Mouse (Mus musculus) embryonic facial prominence, embryonic 11.5 days (tissue): ENCODE results near the gene Cbfb. TPM values are rescaled to one million over a fixed set of nuclear protein-coding genes. Genes with fewer than 3 reads are reported as not detected.

Source experiments
- ATAC-seq: fragments of 200-750 bp; cut with Nextera tagmentation; replicated peaks from 2 replicates; pipeline ENCODE4 v1.8.0; 2017; ENCODE audit warnings: low read depth; ENCODE audit not compliant: insufficient number of reproducible peaks, low FRiP score, low TSS enrichment
- DNase-seq: peaks from one replicate; pipeline ENCODE4 v3.0.0-alpha.2; 2015; ENCODE audit warnings: low spot score
- H3K27ac ChIP-seq: fragments of 300-500 bp; sonication (generic); replicated peaks from 2 replicates; pipeline ENCODE4 v1.5.1; 2014; ENCODE audit warnings: mild to moderate bottlenecking, low read depth, low read length, control low read depth
- H3K27me3 ChIP-seq: fragments of 300-500 bp; sonication (generic); 2 replicates; pipeline ENCODE4 v1.6.1; 2014; ENCODE audit warnings: mild to moderate bottlenecking, low read length, moderate library complexity, mixed read lengths; ENCODE audit not compliant: control insufficient read depth, insufficient read depth
- H3K36me3 ChIP-seq: fragments of 300-500 bp; sonication (generic); replicated peaks from 2 replicates; pipeline ENCODE4 v1.6.1; 2014; ENCODE audit warnings: low read depth, mild to moderate bottlenecking, low read length, moderate library complexity, mixed read lengths; ENCODE audit not compliant: control insufficient read depth, insufficient read depth
- H3K4me1 ChIP-seq: fragments of 300-500 bp; sonication (generic); 2 replicates; pipeline ENCODE4 v1.6.1; 2014; ENCODE audit warnings: low read length, mixed read lengths; ENCODE audit not compliant: control insufficient read depth, insufficient read depth
- H3K4me2 ChIP-seq: fragments of 300-500 bp; sonication (generic); 2 replicates; pipeline ENCODE4 v1.6.1; 2014; ENCODE audit warnings: low read depth, mild to moderate bottlenecking, control low read depth, low read length, moderate library complexity
- H3K4me3 ChIP-seq: fragments of 300-500 bp; sonication (generic); 2 replicates; pipeline ENCODE4 v1.5.1; 2014; ENCODE audit warnings: low read depth, low read length, control low read depth
- H3K9ac ChIP-seq: fragments of 300-500 bp; sonication (generic); replicated peaks from 2 replicates; pipeline ENCODE4 v1.6.1; 2014; ENCODE audit warnings: mild to moderate bottlenecking, control low read depth, low read length
- H3K9me3 ChIP-seq: fragments of 300-500 bp; sonication (generic); replicated peaks from 2 replicates; pipeline ENCODE4 v1.6.1; 2016; ENCODE audit warnings: mild to moderate bottlenecking, low read length, inconsistent platforms, mixed read lengths; ENCODE audit not compliant: control insufficient read depth
- WGBS: fragments of 180-500 bp; shearing (Covaris S2); extraction: QIAGEN DNeasy Blood & Tissue Kit; methylation state at CpG from one replicate; pipeline ENCODE4 v1.1.7; 2014; 5-methylcytosine and 5-hydroxymethylcytosine counted together
- polyA plus RNA-seq: library from polyadenylated mRNA; unstranded; fragments of >200 nt; fragmentation: Nextera tagmentation; extraction: Ambion mirVana; gene quantifications from 2 replicates; pipeline ENCODE4 v1.2.1, GENCODE M21; 2014

Gene Cbfb
- polyA plus RNA-seq, 1 experiment from 2014 or later, result 139 TPM

DNA sequence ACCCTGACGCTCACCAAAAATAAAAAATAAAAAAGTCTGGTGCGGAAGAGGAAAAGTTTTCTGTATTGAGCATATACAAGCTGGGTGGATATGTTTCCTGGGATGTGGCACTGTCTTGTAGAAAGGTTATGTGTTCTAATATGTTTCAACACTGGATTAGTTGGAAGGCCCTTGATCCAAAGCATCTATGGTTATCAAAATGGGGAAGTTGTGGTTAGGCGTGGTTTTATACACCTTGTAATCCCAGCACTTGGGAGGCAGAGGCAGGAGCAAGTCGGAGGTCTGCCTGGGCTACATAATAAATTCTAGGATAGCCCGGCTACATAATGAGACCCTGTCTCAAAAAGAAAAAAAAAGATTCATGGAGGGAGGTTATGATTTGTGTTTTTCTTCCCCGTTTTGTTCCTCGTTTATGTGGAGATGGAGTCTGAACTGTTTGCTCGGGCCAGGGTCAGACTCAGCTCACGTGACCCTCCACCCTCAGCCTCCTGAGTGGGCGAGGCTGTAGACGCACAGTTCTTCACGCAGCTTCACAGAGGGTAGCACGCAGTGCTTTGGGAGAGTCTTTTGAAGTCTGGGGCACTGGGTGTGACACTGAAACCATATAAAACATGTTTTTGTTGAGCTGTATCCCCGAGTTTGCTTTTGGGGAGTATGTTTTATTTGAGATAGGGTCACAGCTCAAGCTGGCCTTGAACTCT, 67.1 kb downstream of the Cbfb start:
- Histone ChIP-seq H3K27ac (no peak overlapping the region), H3K4me3 (no peak overlapping the region), H3K4me2 (no peak overlapping the region), H3K36me3 (no peaks in the 10 kb centered on the region; the same call in none of the 2 replicates), H3K4me1 (no peaks in the 10 kb centered on the region), H3K9me3 (no peaks in the 10 kb centered on the region), H3K27me3 (no peaks in the 10 kb centered on the region), H3K9ac (no peak overlapping the region)
- DNase-seq (no peak), ATAC-seq (no peak)
- WGBS, result 90% methylated on average over 14 of the region's 14 CpGs

GRCm38 (mm10) chr8:105241016-105241415, 70.5 kb downstream of the Cbfb start:
- no peaks in the 10 kb centered on the region for H3K9me3 ChIP-seq
- no peak overlapping the region for H3K27ac ChIP-seq
- ATAC-seq (no peak), DNase-seq (no peak)
- no peaks in the 10 kb centered on the region; the same call in none of the 2 replicates for H3K36me3 ChIP-seq
- no peak overlapping the region for H3K9ac ChIP-seq
- H3K4me1 ChIP-seq, result no peaks in the 10 kb centered on the region
- 98% methylated on average over 7 of the region's 7 CpGs for WGBS
- no peak overlapping the region for H3K4me3 ChIP-seq
- H3K4me2 ChIP-seq, result no peak overlapping the region
- no peaks in the 10 kb centered on the region for H3K27me3 ChIP-seq

DNA sequence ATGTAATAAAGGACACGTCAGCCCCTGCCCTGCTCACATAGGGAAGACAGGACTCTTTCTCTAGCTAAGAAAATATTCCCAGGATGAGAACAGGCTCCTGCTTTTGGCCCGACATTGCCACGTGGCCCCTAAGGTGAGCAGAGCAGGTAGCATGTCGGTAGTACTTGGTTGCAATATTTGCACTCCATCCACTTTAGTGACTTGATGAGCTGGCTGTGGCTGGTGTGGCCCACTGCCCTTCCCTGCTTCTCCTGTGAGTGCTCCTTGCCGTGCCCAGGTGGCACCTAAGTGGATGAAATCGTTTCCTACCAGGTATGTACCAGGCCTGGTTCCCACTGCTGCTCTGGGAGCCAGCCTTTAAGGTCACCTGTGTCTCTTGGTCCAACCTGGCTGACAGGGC, 81.5 kb downstream of the Cbfb start:
- Histone ChIP-seq H3K27me3 (0 out of 2 replicates have a peak, but pooled peaks cover 3% of the 10 kb centered on the region), H3K36me3 (peaks cover 2% of the 10 kb centered on the region; the same call in 1 of the 2 replicates), H3K27ac (no peak overlapping the region), H3K4me2 (no peak overlapping the region), H3K4me1 (peaks cover 5% of the 10 kb centered on the region; the same call in 1 of the 2 replicates), H3K9me3 (no peaks in the 10 kb centered on the region), H3K4me3 (no peak overlapping the region), H3K9ac (no peak overlapping the region)
- ATAC-seq, result no peak
- WGBS, result 95% methylated on average over 6 of the region's 6 CpGs
- no peak for DNase-seq

GRCm38 (mm10) chr8:105252680-105253537, 82.4 kb downstream of the Cbfb start:
- DNase-seq (no peak), ATAC-seq (no peak)
- Histone ChIP-seq H3K27me3 (peaks cover 4% of the 10 kb centered on the region), H3K27ac (no peak overlapping the region), H3K4me3 (no peak overlapping the region), H3K36me3 (peaks cover 2% of the 10 kb centered on the region; the same call in 1 of the 2 replicates), H3K4me2 (no peak overlapping the region), H3K4me1 (peaks cover 5% of the 10 kb centered on the region; the same call in 1 of the 2 replicates), H3K9me3 (no peaks in the 10 kb centered on the region), H3K9ac (no peak overlapping the region)
- WGBS, result 82% methylated on average over 10 of the region's 10 CpGs

GRCm38 (mm10) chr8:105253766-105254151, 83.3 kb downstream of the Cbfb start:
- H3K4me2 ChIP-seq, result peak overlapping the region; percentile 99; the same call in 1 of the 2 replicates
- H3K4me3 ChIP-seq, result peak overlapping the region; percentile 63
- H3K27ac ChIP-seq, result no peak overlapping the region
- H3K9me3 ChIP-seq, result no peaks in the 10 kb centered on the region
- DNase-seq, result no peak
- 43% methylated on average over 20 of the region's 20 CpGs for WGBS
- H3K9ac ChIP-seq, result peak overlapping the region; percentile 71; the same call in 1 of the 2 replicates
- H3K27me3 ChIP-seq, result peaks cover 12% of the 10 kb centered on the region
- H3K4me1 ChIP-seq, result peaks cover 5% of the 10 kb centered on the region; the same call in 1 of the 2 replicates
- peaks cover 2% of the 10 kb centered on the region; the same call in 1 of the 2 replicates for H3K36me3 ChIP-seq
- ATAC-seq, result peak; percentile 10; the same call in 1 of the 2 replicates

DNA sequence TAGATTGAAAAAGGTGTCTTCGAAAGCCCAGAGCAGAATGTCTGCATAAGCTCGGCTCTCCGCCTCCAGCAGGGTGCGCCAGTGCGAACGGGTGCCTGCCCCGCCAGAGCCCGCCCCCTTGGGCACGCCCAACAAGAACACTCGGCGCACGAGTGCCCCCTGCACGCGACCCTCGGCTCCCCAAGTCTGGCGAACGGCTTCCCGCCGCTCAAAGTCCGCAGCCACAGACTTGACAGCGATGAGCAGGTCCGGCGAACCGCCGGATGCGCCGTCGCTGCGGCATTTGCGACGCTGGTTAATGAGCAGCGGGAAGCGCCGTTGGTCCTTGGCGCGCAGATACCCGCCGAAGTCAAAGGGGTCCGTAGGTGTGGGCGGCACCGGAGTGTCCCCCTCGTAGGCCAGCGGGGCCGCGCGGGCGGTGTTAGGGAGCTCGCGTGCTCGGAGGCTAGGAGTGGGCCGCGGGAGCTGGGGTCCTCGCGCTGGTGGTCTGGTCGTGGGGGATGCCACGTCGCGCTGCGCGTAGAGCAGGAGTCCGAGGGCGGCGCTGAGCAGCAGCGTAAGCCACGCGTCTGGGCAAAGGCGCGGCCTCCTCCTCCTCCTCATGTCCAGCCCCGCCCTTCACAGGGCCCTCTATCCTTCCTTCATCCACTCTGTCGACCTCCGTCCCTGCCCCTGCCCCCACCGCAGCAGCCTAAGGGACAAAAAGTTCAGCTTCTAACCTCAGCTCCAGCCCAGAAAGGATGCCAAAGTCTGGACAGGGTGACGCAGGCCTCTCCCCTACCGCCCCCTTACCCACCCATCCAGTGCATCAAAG, 83.9 kb downstream of the Cbfb start:
- WGBS, result under 1% methylated on average over 68 of the region's 74 CpGs
- ATAC-seq (peak; percentile 69), DNase-seq (peak; percentile 93)
- H3K4me1 ChIP-seq, result peaks cover 5% of the 10 kb centered on the region; the same call in 1 of the 2 replicates
- H3K9ac ChIP-seq, result peak overlapping the region; percentile 71
- no peaks in the 10 kb centered on the region for H3K9me3 ChIP-seq
- H3K4me3 ChIP-seq, result peak overlapping the region; percentile 63
- H3K4me2 ChIP-seq, result peak overlapping the region; percentile 99
- peaks cover 2% of the 10 kb centered on the region; the same call in 1 of the 2 replicates for H3K36me3 ChIP-seq
- H3K27me3 ChIP-seq, result peaks cover 18% of the 10 kb centered on the region
- H3K27ac ChIP-seq, result no peak overlapping the region

DNA sequence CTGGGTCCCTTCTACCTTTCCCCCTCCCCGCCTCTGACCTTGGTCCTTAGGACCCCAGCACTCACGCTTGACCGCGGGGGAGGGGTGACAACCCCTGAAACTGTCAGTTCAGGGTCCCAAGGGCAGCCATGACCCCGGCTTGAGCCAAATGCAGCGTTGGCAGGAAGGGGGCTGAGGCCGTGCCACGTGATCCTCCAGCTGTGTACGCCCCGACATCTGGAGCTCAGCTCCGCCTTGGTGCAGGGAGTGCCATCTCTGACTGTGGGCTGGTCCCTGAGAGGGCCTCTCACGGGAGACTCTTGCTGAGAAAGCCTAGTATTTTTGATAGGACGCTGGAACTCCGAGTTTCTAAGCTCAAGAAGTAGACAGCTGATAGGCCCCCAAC, 84.5 kb downstream of the Cbfb start, which contains the start of gene B3gnt9:
Gene B3gnt9, minus strand, starts transcription at position 188 of the 385 bp plus-strand sequence.
- Histone ChIP-seq H3K27me3 (peaks cover 24% of the 10 kb centered on the region), H3K27ac (no peak within 1 kb of the TSS)
- peak; percentile 31 for ATAC-seq

More for the DNA sequence above, 84.5 kb downstream of the Cbfb start, which contains the start of gene B3gnt9:
- Histone ChIP-seq H3K9ac (peak within 1 kb of the TSS; percentile 71), H3K9me3 (no peaks in the 10 kb centered on the region), H3K36me3 (peaks cover 2% of the 10 kb centered on the region; the same call in 1 of the 2 replicates), H3K4me3 (peak within 1 kb of the TSS; percentile 63), H3K4me1 (peaks cover 7% of the 10 kb centered on the region), H3K4me2 (peak within 1 kb of the TSS; percentile 99)
- peak; percentile 67 for DNase-seq
- 0% methylated on average over 14 of the region's 14 CpGs for WGBS
